Mouse (Mus musculus): Measurements from ENCODE around the gene Phpt1.

The Phpt1 gene

GRCm38 (mm10) chr2:25580621-25581101, 5.6 kb upstream of the Phpt1 start:
- H3K4me3 ChIP-seq (replicated peaks; ENCODE audit: low read length) = peak overlapping the region; percentile 46; the same call in 1 of the 2 replicates
- no peak for TF ChIP-seq NANOG (IDR thresholded peaks at IDR 0.05; ENCODE audit: borderline replicate concordance, low read length)
- TF ChIP-seq CTCF (conservative IDR thresholded peaks at IDR 0.05; ENCODE audit: low read length) = no peak
- no peak for TF ChIP-seq POU5F1 (IDR thresholded peaks at IDR 0.05; ENCODE audit: borderline replicate concordance, low read length)

GRCm38 (mm10) chr2:25579737-25580460, 4.9 kb upstream of the Phpt1 start:
- Histone ChIP-seq H3K4me3 (replicated peaks; ENCODE audit: low read length) (peak overlapping the region; percentile 69), H3K9me3 (ENCODE audit: low read length) (no peaks in the 10 kb centered on the region), H3K27me3 (ENCODE audit: insufficient read depth, low read length) (peaks cover 67% of the 10 kb centered on the region), H3K4me1 (replicated peaks; ENCODE audit: low read depth, low read length) (peaks cover 83% of the 10 kb centered on the region), H3K36me3 (ENCODE audit: insufficient read depth, low read length) (peaks cover 29% of the 10 kb centered on the region)
- TF ChIP-seq POU5F1 (IDR thresholded peaks at IDR 0.05; ENCODE audit: borderline replicate concordance, low read length) = no peak
- TF ChIP-seq CTCF (conservative IDR thresholded peaks at IDR 0.05; ENCODE audit: low read length) = peak; percentile 57
- no peak for TF ChIP-seq NANOG (IDR thresholded peaks at IDR 0.05; ENCODE audit: borderline replicate concordance, low read length)

More at GRCm38 (mm10) chr2:25580621-25581101, 5.6 kb upstream of the Phpt1 start:
- Histone ChIP-seq H3K4me1 (replicated peaks; ENCODE audit: low read depth, low read length) (peaks cover 80% of the 10 kb centered on the region), H3K36me3 (ENCODE audit: insufficient read depth, low read length) (peaks cover 36% of the 10 kb centered on the region), H3K27me3 (ENCODE audit: insufficient read depth, low read length) (peaks cover 63% of the 10 kb centered on the region), H3K9me3 (ENCODE audit: low read length) (no peaks in the 10 kb centered on the region)

DNA sequence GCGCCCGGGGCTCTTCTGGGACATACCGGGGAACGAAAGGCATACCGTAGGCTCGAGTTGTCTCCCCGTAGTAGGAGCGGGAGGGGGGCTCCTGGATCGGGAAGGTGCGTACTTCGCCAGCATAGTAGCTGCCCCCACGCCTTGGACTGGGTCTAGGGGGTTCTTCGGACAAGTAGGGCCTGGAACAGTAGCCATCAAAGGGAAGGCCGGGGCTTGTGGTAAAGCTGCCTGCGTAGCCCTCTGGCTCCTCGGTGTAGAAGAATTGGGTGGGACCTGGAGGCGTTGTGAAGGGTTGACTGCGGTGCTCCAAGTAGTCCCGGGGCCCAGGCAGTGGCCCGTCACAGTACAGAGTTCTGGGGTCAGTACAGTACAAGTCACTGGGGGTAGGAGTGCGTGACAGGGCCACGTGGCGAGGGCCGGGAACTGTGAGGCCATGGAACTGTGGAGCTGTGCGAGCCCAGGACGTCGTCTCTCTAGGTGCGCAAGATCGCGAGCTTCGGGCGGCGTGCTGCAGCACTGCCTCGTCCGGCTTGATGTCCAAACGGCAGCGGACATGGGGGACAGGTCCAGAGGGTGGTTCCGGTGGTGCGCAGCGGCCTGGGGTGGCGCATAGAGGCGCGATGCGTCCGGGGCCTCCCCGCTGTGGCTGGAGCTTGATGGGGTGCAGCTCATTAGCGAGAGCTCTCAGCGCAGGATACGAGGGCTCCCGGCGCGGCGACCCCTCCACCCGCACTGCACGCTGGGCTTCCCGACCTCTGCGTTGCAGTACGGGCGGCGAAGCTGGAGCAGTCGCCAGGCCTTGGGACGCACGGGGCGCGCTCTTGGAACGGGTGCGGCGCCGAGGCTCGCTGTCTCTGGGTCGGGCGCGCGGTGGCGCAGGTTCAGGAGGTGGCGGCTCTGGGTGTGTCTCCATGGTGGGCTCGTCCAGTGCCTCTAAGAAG, 4.0 kb upstream of the Phpt1 start:
- Histone ChIP-seq H3K4me1 (replicated peaks; ENCODE audit: low read depth, low read length) (peaks cover 78% of the 10 kb centered on the region), H3K4me3 (replicated peaks; ENCODE audit: low read length) (peak overlapping the region; percentile 69), H3K27me3 (ENCODE audit: insufficient read depth, low read length) (peaks cover 67% of the 10 kb centered on the region), H3K36me3 (ENCODE audit: insufficient read depth, low read length) (peaks cover 20% of the 10 kb centered on the region), H3K9me3 (ENCODE audit: low read length) (no peaks in the 10 kb centered on the region)
- no peak for TF ChIP-seq NANOG (IDR thresholded peaks at IDR 0.05; ENCODE audit: borderline replicate concordance, low read length)
- no peak for TF ChIP-seq CTCF (conservative IDR thresholded peaks at IDR 0.05; ENCODE audit: low read length)
- no peak for TF ChIP-seq POU5F1 (IDR thresholded peaks at IDR 0.05; ENCODE audit: borderline replicate concordance, low read length)

GRCm38 (mm10) chr2:25577951-25578795, 3.1 kb upstream of the Phpt1 start:
- Histone ChIP-seq H3K4me1 (replicated peaks; ENCODE audit: low read depth, low read length) (peaks cover 78% of the 10 kb centered on the region), H3K36me3 (ENCODE audit: insufficient read depth, low read length) (peaks cover 16% of the 10 kb centered on the region), H3K27me3 (ENCODE audit: insufficient read depth, low read length) (peaks cover 67% of the 10 kb centered on the region), H3K9me3 (ENCODE audit: low read length) (no peaks in the 10 kb centered on the region), H3K4me3 (replicated peaks; ENCODE audit: low read length) (peak overlapping the region; percentile 69)
- no peak for TF ChIP-seq CTCF (conservative IDR thresholded peaks at IDR 0.05; ENCODE audit: low read length)
- no peak for TF ChIP-seq POU5F1 (IDR thresholded peaks at IDR 0.05; ENCODE audit: borderline replicate concordance, low read length)
- no peak for TF ChIP-seq NANOG (IDR thresholded peaks at IDR 0.05; ENCODE audit: borderline replicate concordance, low read length)

DNA sequence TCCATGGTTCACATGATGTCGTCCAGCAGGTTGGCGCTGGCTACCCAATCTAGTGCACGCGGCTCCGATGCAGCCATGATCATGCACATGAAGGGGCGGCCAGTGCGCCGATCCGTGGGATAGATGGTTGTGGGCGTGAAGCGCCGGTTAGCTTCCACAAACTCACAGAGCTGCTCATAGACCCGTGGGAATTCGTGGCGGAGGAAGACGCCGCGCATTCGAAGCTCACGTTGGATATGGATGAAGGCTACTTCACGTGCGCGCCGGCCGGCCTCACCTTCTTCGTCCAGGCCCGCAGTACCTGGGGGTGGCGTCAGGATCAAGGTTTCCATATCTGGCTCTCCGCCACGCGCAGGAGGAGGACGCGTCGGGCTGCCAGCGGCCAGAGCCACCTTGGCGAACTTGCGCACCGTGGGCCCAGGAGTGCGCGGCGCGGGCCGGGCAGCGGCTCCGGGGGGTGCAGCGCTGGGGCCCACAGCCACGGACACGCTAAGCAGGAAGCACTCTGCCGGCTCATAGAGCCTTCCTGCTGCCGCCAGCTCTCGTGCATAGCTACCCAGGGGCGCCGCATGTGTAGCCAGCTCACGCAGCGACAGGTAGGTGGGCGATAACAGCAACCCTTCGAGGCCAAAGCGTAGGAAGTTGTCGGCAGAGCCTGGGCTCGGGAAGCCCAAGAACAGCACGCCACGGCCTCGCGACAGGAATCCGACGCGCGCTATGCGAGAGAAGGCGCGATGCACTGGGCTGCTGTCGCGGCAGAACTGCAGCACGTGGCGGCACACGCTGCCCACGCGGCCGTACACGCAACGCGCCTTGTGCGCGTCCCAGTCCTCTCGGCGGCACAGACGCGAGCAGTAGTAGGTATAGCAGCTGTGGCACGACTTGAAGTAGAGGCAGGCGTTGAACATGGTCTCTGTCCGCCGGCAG, 2.2 kb upstream of the Phpt1 start:
- H3K9me3 ChIP-seq (ENCODE audit: low read length) = no peaks in the 10 kb centered on the region
- peaks cover 71% of the 10 kb centered on the region for H3K4me1 ChIP-seq (replicated peaks; ENCODE audit: low read depth, low read length)
- H3K36me3 ChIP-seq (ENCODE audit: insufficient read depth, low read length) = peaks cover 15% of the 10 kb centered on the region
- TF ChIP-seq POU5F1 (IDR thresholded peaks at IDR 0.05; ENCODE audit: borderline replicate concordance, low read length) (no peak), CTCF (conservative IDR thresholded peaks at IDR 0.05; ENCODE audit: low read length) (no peak), NANOG (IDR thresholded peaks at IDR 0.05; ENCODE audit: borderline replicate concordance, low read length) (no peak)
- peaks cover 66% of the 10 kb centered on the region for H3K27me3 ChIP-seq (ENCODE audit: insufficient read depth, low read length)
- H3K4me3 ChIP-seq (replicated peaks; ENCODE audit: low read length) = peak overlapping the region; percentile 69

DNA sequence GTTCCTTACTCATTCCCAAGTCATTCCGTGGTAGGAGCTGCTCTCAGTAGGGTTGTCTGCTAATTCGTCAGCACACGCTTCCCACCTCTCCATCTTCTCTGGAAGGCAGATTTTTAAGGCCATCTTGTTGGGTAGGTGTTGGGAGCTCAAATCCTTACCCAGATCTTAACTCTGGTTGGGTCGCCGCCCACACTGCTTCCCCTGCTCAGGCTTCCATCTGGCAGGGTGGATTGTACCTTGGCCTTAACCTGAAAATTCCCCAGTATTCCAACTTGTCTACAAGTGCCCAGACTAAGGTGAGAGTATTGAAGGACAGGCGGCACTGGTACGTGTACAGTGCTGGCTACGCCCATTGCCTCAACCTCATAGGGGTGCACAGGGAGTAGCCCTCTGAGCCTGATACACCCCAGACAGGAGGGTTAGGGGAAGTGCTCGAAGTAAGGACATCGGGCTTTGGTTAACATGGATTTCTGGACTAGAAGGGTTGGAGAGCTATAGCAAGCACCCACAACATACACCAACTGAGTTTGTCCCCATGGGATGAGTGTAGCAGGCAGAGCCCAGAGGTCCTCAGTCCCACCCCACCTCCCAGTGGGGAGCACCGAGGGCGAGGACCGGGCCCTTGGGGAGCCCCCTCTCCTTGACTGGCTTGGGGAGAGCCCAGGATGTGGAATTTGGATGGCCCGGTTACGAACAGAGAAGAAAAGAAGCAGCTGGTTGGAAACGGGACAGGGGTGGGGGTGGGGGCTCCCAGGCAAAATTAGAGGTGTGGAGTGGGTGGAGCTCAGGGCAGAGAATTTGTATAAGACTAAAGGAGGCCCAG, 1.2 kb upstream of the Phpt1 start:
- peak overlapping the region; percentile 69; the same call in 1 of the 2 replicates for H3K4me3 ChIP-seq (replicated peaks; ENCODE audit: low read length)
- TF ChIP-seq NANOG (IDR thresholded peaks at IDR 0.05; ENCODE audit: borderline replicate concordance, low read length) = no peak
- no peak for TF ChIP-seq CTCF (conservative IDR thresholded peaks at IDR 0.05; ENCODE audit: low read length)
- TF ChIP-seq POU5F1 (IDR thresholded peaks at IDR 0.05; ENCODE audit: borderline replicate concordance, low read length) = no peak
- peaks cover 63% of the 10 kb centered on the region for H3K4me1 ChIP-seq (replicated peaks; ENCODE audit: low read depth, low read length)
- H3K36me3 ChIP-seq (ENCODE audit: insufficient read depth, low read length) = peaks cover 21% of the 10 kb centered on the region
- no peaks in the 10 kb centered on the region for H3K9me3 ChIP-seq (ENCODE audit: low read length)
- peaks cover 60% of the 10 kb centered on the region for H3K27me3 ChIP-seq (ENCODE audit: insufficient read depth, low read length)
